Mouse (Mus musculus) cerebellum, adult 9-10 months (tissue): ENCODE measurements at regions not wholly inside any gene's neighbourhood (a gene's known extent, or its start where the extent isn't known, plus 50 kb on each side); places are given as distances from the start of the nearest gene placed in this dataset.

Experiments
- DNase-seq: peaks from one replicate; pipeline ENCODE4 v3.0.0; 2022

GRCm38 (mm10) chr13:52436756-52437155 is 94.3 kb downstream of the Diras2 start:
- no peak for DNase-seq

- no peak for DNase-seq
Measured at GRCm38 (mm10) chr13:52445513-52445912, 85.6 kb downstream of the Diras2 start.

GRCm38 (mm10) chr13:52448902-52449301 is 82.2 kb downstream of the Diras2 start:
- no peak for DNase-seq

- DNase-seq, result no peak
Measured at GRCm38 (mm10) chr13:52451486-52451885, 79.6 kb downstream of the Diras2 start.

GRCm38 (mm10) chr13:52452291-52452690 is 78.8 kb downstream of the Diras2 start:
- DNase-seq, result no peak
